Mouse (Mus musculus) c-Kit-negative CD71-positive TER-119-positive erythroid progenitor cells, embryonic 14.5 days (primary cell): ENCODE data around the gene Oosp2.

ENCODE experiments used
- DNase-seq: peaks from one replicate; pipeline ENCODE4 v3.0.0-alpha.2; 2013; ENCODE audit warnings: low read depth, low spot score

Oosp2 gene

DNA sequence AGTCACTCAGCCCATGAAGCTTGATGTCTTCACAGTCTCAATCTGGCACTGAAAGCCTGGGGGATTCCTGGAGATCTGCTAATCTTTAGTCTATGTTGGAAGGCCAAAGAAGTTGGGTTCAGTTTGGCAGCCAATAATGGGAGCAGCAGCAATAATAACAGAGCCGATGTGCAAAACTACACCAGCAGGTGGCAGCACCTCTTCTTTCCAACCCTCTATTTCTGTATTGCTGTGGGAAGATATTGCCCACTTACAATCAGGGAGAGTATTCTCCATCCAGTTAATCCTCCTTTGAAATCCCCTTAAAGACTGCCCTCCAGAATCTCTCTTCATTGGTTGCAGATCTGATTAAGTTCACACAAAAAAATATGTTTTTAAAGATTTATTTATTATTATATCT, 52.2 kb downstream of the Oosp2 start:
- peak; percentile 11 for DNase-seq

DNA sequence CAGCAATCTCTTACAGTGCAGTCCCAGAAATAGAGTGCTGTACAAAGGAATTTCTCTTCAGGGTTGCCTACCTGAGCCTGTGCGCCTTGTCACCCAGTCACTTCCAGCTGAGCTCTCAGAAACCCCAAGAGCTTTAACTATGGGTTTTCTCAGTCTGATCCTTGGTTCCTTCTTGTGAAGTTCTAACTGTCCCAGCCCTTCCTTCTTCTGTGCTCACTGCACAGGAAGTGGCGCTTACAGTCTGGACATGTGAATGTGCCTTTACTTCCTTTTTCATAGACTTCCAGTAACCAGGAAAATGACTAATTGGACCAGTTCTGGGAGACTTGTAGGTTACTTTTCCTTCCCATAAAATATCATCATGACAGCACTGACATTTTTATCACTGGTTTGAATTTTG, 55.8 kb downstream of the Oosp2 start, which contains the start of gene Ms4a6d:
TSS of gene Ms4a6d (minus strand) at position 247 of the 400 bp plus-strand sequence.
- DNase-seq = no peak

DNA sequence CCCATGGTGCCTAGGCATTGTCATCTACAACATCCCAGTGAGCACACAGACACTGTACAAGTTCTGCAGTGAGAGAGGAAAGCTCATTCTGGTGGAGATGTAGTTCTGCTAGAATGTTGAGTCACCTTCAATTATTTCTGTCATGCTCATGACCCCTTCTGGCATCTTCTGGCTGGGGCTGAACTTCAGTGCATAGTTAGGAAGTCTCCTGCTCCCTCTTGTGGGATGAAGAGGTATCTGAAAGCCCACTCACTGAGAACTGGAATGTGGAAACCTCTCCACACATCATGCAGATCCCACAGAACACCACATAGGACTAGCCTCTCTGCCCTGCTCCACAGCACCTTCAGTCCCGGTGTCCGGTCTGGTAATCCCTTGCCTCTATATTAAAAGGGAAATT, 58.3 kb downstream of the Oosp2 start:
- no peak for DNase-seq

DNA sequence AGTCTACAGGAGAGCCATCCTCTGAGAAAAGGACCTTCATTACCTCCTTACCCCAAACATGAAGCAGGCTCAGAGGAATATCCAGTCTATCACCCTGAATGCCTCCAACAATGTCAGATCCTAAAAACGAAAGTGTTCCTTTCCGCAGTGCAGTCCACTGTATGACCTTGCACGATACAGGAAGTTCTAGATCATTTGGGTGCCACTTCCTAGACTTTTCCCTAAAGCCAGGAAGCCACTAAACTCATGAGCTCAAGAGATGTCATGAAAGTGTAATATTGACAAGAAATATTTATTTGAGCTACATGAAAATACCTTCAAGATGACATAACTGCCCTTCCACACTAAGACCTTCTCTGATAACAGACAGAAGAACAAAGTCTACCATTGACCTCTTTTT, 59.0 kb downstream of the Oosp2 start:
- no peak for DNase-seq
